Mouse (Mus musculus) CD4-positive, CD25-positive, alpha-beta regulatory T cell (primary cell): ENCODE results near the gene Gm45140. TPM values are rescaled to one million over a fixed set of nuclear protein-coding genes. Genes with fewer than 3 reads are reported as not detected.

Experiments used
- polyA plus RNA-seq: library from polyadenylated mRNA; unstranded; fragments of 100-300 nt; shearing (Covaris generic); gene quantifications from one replicate; pipeline ENCODE4 v1.2.1, GENCODE M21; 2017

Gene Gm45140
- polyA plus RNA-seq, result 12.3 TPM

GRCm38 (mm10) chr6:87835695-87836094 lies at the start of gene Gm45140:
TSS of gene Gm45140 (minus strand) at chr6:87835795.

GRCm38 (mm10) chr6:87850900-87851614 lies 15.5 kb upstream of the Gm45140 start, which contains the start of gene Cnbp:
TSS of gene Cnbp (minus strand) at chr6:87851106.

GRCm38 (mm10) chr6:87838551-87839197 lies 3.1 kb upstream of the Gm45140 start, which contains the start of gene Isy1:
TSS of gene Isy1 (minus strand) at chr6:87838798.

GRCm38 (mm10) chr6:87811675-87812338 lies 23.8 kb downstream of the Gm45140 start, which contains the start of gene Rab43:
TSS of gene Rab43 (minus strand) at chr6:87812164.

GRCm38 (mm10) chr6:87777842-87778241 lies 57.8 kb downstream of the Gm45140 start, which contains the start of gene Gp9:
TSS of gene Gp9 (plus strand) at chr6:87778072.

Other genes with a start within 250 kb of the Gm45140 start
- gene Prokr1, start 245.1 kb downstream of the Gm45140 start, polyA plus RNA-seq, result 0.11 TPM
- gene Aplf, start 163.6 kb downstream of the Gm45140 start, polyA plus RNA-seq, result 9.9 TPM
- 0.34 TPM for gene Efcc1, start 104.9 kb downstream of the Gm45140 start, polyA plus RNA-seq
- gene Gp9, start 57.7 kb downstream of the Gm45140 start, polyA plus RNA-seq, result not detected
- 34.5 TPM for gene Rab43, start 23.6 kb downstream of the Gm45140 start, polyA plus RNA-seq
- 72.1 TPM for gene Isy1, start 3.0 kb upstream of the Gm45140 start, polyA plus RNA-seq
- gene Cnbp, start 15.3 kb upstream of the Gm45140 start, polyA plus RNA-seq, result 1,206 TPM
- 154 TPM for gene Copg1, start 52.0 kb upstream of the Gm45140 start, polyA plus RNA-seq
- gene Hmces, start 78.1 kb upstream of the Gm45140 start, polyA plus RNA-seq, result 40.3 TPM
- not detected for gene H1fx, start 145.8 kb upstream of the Gm45140 start, polyA plus RNA-seq
- 285 TPM for gene Rab7, start 209.5 kb upstream of the Gm45140 start, polyA plus RNA-seq
- gene Rpn1, start 248.7 kb upstream of the Gm45140 start, polyA plus RNA-seq, result 213 TPM